Mouse (Mus musculus) lung, adult 2 months (tissue): ENCODE measurements around the gene Atp6v0e.

Experiments used
- CTCF ChIP-seq: fragments of 200-500 bp; IDR thresholded peaks from 2 replicates; pipeline ENCODE4 v1.5.1; 2011; ENCODE audit warnings: mild to moderate bottlenecking, low read length, control low read depth; ENCODE audit not compliant: insufficient read depth
- POLR2A ChIP-seq: fragments of 200-500 bp; IDR thresholded peaks from 2 replicates; pipeline ENCODE4 v1.6.1; 2011; ENCODE audit warnings: low read depth, mild to moderate bottlenecking, control low read depth, low read length, borderline replicate concordance; ENCODE audit errors: extremely low read depth

GRCm38 (mm10) chr17:26637851-26638250 is 25.2 kb upstream of the Atp6v0e start:
- TF ChIP-seq CTCF (no peak), POLR2A (no peak)
